Mouse (Mus musculus) retina, postnatal 1 day (tissue): ENCODE results near the gene Cx3cl1.

Experiments used
- DNase-seq: peaks from one replicate; pipeline ENCODE4 v3.0.0-alpha.2; 2012

Cx3cl1 gene

GRCm38 (mm10) chr8:94803551-94803950, 31.7 kb downstream of the Cx3cl1 start:
- no peak for DNase-seq

- DNase-seq = no peak
Observed at GRCm38 (mm10) chr8:94804546-94805340, 32.9 kb downstream of the Cx3cl1 start.

GRCm38 (mm10) chr8:94805811-94806210, 34.0 kb downstream of the Cx3cl1 start:
- no peak for DNase-seq

- DNase-seq = no peak
Observed at GRCm38 (mm10) chr8:94807506-94807905, 35.7 kb downstream of the Cx3cl1 start.

- no peak for DNase-seq
Observed at GRCm38 (mm10) chr8:94808372-94808771, 36.6 kb downstream of the Cx3cl1 start.

- DNase-seq = no peak
Observed at GRCm38 (mm10) chr8:94810153-94810552, 38.3 kb downstream of the Cx3cl1 start, which contains the start of gene Ccl17. Ccl17 (plus strand) TSS chr8:94810453.

GRCm38 (mm10) chr8:94810855-94811254, 39.0 kb downstream of the Cx3cl1 start:
- no peak for DNase-seq

GRCm38 (mm10) chr8:94811654-94812053, 39.8 kb downstream of the Cx3cl1 start:
- DNase-seq = no peak

- DNase-seq = peak; percentile 92
Observed at GRCm38 (mm10) chr8:94812645-94813098, 40.9 kb downstream of the Cx3cl1 start.

GRCm38 (mm10) chr8:94814556-94814955, 42.7 kb downstream of the Cx3cl1 start:
- peak; percentile 56 for DNase-seq

- DNase-seq = no peak
Observed at GRCm38 (mm10) chr8:94817933-94818332, 46.1 kb downstream of the Cx3cl1 start.

GRCm38 (mm10) chr8:94819671-94820179, 47.9 kb downstream of the Cx3cl1 start:
- DNase-seq = no peak

GRCm38 (mm10) chr8:94820553-94820952, 48.7 kb downstream of the Cx3cl1 start:
- no peak for DNase-seq

- DNase-seq = no peak
Observed at GRCm38 (mm10) chr8:94821381-94821780, 49.6 kb downstream of the Cx3cl1 start.

GRCm38 (mm10) chr8:94822637-94823560, 51.1 kb downstream of the Cx3cl1 start:
- DNase-seq = peak; percentile 68

GRCm38 (mm10) chr8:94825170-94825569, 53.4 kb downstream of the Cx3cl1 start:
- DNase-seq = no peak

GRCm38 (mm10) chr8:94826210-94826609, 54.4 kb downstream of the Cx3cl1 start:
- no peak for DNase-seq

- DNase-seq = no peak
Observed at GRCm38 (mm10) chr8:94828284-94828683, 56.5 kb downstream of the Cx3cl1 start.
